Mouse (Mus musculus) spleen, postnatal 4 days (tissue): ENCODE results near the gene Nmrk1.

ENCODE experiments used
- DNase-seq, 2 experiments: peaks; one replicate each; pipeline ENCODE4 v3.0.0; 2022; ENCODE audit warnings: low spot score in 2 of 2

The Nmrk1 gene

GRCm38 (mm10) chr19:18652592-18652991 is 20.8 kb downstream of the Nmrk1 start:
- DNase-seq = no peak

DNA sequence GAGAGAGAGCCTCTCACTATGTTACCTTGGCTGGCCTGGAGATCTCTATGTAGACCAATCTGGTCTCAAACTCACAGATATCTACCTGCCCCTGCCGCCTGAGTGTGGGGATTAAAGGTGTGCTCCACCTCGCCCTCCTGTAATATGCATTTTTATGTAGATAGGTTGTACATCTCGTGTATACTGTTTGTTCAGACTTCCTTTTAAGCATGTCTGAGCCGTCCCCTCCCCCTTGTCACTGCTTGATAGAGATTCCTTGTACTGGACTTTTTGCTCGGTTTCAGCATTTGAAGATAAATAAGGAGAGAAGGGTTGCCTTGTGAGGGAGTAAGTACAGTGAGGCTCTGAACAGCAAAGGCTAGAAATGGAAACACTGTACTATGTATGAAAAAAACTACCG is 21.3 kb downstream of the Nmrk1 start:
- no peak for DNase-seq

DNA sequence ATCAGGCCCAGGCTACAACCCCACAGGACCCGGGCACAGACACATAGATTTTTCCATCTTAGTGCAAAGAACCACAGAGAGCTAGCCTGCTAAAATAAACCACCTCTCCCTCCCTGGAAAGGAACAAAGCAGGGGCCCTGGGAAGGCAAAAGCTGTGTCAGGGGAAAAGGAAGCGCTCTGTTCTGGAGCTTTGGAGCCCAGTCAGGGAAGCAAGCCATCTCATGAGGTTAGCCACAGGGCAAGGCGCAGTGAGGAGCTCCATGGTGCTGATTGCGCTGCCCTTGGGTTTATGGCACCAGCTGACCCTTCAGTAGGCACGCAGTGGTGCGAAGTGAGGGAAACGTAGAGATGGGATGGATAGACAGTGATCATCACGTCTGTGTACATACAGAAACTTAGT is 22.6 kb downstream of the Nmrk1 start:
- no peak for DNase-seq

- no peak for DNase-seq
Measured at GRCm38 (mm10) chr19:18654984-18655383, 23.2 kb downstream of the Nmrk1 start.

DNA sequence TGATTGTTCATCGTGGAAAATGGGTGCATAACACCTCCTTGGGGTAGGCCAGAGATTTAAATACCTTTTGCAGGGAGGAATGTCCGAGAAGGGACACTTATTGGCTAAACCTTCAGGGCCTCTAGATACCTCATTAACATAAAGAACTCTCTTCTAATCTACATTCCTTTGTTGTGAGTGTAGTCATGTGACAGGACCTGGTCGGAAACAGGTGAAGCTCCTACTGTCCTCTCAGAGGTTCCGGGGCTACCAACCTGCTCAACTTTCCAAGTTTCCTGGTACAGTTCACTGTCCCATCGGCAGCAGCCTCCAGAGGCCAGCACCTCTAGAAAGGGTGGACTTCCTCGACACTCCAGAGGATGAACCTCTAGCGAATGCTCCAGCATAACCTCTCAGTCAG is 24.2 kb downstream of the Nmrk1 start:
- DNase-seq = no peak

- DNase-seq = no peak
Measured at GRCm38 (mm10) chr19:18658473-18658872, 26.7 kb downstream of the Nmrk1 start.

DNA sequence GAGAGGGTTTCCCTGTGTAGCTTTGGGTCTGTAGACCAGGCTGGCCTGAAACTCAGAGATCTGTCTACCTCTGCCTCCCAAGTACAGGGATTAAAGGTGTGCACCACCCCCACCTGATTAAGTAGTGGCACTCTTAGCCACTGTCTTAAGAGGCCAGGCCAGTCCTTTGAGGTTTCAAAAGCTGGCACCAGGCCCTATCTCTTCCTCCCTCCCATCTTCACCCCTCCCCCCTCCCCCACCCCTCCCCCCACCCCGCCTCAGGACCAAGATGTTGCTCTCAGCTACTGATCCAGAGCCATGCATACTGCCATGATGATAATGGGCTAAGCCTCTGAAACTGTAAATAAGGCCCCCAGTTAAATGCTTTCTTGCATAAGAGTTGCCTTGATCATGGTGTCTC is 27.6 kb downstream of the Nmrk1 start:
- DNase-seq = no peak

DNA sequence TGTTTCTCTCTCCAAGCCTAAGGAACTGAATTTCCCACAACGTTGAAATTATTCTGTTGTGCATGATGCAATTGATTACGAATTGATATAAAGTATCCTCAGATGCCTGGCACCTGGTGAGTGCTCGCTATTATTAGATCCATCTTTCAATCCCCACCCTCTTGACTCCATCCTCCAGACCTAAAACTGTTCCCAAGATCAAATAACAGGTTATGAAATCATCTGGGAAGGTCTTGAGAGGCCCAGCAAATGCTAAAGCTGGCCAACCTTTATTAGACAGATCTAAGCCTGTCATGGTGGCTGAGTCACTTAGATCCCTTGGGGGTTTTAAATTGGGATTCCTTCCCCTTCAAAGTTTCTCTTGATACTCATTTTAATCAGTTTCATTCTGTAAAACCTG is 28.7 kb downstream of the Nmrk1 start:
- DNase-seq = no peak

GRCm38 (mm10) chr19:18661683-18662082 is 29.9 kb downstream of the Nmrk1 start:
- no peak for DNase-seq

DNA sequence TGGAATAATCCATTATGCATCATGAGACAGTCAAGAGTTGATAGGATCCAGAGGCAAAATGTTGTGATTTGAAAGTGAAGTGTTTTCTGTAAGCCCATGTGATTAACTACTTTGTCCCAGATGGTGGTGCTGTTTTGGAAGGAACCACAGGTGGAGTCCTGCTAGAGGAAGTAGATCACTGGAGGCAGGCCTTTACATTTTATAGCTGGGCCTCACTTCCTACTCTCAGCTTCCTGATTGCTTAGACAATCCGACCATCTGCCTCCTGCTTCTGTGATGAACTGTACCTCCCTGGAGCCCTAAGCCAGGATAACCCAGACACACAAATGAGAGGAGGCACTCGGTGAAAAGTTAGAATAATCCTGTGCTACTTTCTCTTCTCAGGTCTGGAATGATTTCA is 32.2 kb downstream of the Nmrk1 start:
- no peak for DNase-seq

- no peak for DNase-seq
Measured at GRCm38 (mm10) chr19:18666966-18667365, 35.2 kb downstream of the Nmrk1 start.

- no peak for DNase-seq
Measured at GRCm38 (mm10) chr19:18669551-18669950, 37.8 kb downstream of the Nmrk1 start.

GRCm38 (mm10) chr19:18670608-18671007 is 38.9 kb downstream of the Nmrk1 start, which contains the start of gene Carnmt1:
Gene Carnmt1, plus strand, starts transcription at chr19:18670764.
- peak; percentile 98 to 99 for DNase-seq

DNA sequence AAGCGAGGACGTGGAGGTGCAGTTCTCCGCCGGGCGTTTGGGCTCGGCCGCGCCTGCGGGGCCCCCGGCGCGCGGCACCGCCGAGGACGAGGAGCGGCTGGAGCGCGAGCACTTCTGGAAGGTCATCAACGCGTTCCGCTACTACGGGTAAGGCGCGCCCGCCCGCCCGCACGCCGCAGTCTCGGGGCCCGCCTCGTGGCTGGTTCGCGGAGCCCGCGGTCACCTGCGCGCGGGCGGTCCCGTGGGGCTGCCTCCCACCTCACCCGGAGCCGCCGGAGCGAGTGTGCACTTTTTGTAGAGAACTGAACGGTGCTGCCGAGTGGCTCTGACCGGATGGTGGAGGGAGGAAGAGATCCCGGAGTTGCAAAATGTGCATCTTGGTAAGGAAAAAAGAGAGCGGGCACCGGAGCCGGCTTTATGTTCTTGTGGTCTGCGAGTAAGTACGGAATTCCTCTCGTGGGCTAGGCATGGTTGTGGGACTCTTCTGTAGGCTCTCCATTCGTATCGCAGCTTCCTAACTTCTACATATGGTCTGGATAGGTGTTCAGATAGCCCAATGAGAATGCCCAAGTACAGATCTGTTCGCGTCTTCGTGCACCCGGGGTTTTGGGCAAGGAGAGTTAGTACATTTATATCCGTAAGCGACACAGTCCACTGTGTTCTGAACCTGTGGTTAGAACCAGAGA is 39.4 kb downstream of the Nmrk1 start:
- DNase-seq = peak; percentile 57 to 82

DNA sequence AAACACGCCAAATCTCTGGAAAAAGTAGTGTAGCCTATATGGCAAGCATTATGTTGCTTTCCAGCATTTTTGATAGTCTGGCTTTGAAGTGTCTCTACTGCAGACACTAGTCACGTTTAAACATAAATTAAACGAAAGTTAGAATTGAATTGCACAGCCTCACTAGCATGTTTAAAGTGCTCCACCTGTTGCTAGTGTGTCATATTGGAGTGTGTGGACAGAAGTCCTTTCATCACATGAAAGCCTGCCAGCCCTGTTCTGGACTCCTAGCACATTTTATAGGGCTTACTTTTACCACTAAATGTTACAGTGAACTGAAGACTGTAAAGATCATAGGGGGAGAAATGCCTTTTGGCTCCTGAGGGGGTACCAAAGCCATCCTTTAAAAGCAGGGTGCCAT is 40.7 kb downstream of the Nmrk1 start:
- no peak for DNase-seq

- no peak for DNase-seq
Measured at GRCm38 (mm10) chr19:18673116-18673515, 41.4 kb downstream of the Nmrk1 start.

DNA sequence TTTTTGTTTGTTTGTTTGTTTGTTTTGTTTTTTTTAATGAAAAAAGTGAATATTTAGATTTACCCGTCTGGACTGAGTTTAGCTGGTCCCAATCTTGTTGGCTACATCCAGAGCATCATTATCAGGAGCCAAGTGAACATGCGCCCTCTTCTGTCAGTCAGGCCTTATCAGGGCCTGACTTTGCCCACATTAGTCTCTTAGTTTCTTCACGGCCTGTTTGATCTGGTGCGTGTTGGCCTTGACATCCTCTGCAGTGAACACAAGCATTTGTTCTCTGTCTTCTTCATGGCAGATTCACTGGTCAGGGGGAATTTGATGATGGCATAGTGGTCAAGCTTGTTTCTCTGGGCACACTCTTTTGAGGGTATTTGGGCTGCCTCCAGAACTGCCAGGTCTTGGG is 50.4 kb downstream of the Nmrk1 start:
- DNase-seq = no peak

- DNase-seq = peak in 1 of 2 experiments; percentile 48
Measured at GRCm38 (mm10) chr19:18687556-18687955, 55.8 kb downstream of the Nmrk1 start.

GRCm38 (mm10) chr19:18692176-18692575 is 60.4 kb downstream of the Nmrk1 start:
- DNase-seq = peak in 1 of 2 experiments; percentile 46

DNA sequence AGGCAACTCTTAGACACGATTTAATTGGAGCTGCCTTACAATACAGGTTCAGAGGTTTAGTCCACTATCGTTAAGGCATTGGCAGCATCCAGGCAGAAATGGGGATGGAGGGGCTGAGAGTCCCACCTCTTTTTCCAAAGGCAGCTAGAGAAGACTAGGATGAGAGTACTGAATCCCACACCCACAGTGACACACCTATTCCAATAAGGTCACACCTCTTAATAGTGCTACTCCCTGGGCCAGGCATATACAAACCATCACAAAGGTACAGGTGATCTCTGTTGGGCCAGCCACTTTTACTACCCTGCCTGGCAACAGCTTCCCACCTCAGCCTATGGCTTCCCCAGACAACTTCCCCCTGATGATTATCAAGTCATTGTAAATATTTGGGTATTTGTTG is 61.0 kb downstream of the Nmrk1 start:
- peak in 1 of 2 experiments; percentile 52 for DNase-seq

- DNase-seq = no peak
Measured at GRCm38 (mm10) chr19:18695116-18695515, 63.4 kb downstream of the Nmrk1 start.

- DNase-seq = no peak
Measured at GRCm38 (mm10) chr19:18695552-18695951, 63.8 kb downstream of the Nmrk1 start.
